Mouse (Mus musculus): ENCODE data around the gene Pde1c. TPM values are rescaled to one million over a fixed set of nuclear protein-coding genes. Genes with fewer than 3 reads are reported as not detected.

Pde1c gene
- polyA plus RNA-seq, 1 experiment from 2014 or later = 6.2 TPM

- no peaks in the 10 kb centered on the region for H3K9me3 ChIP-seq (ENCODE audit: control insufficient read depth, low read length)
- no peak overlapping the region for H3K4me3 ChIP-seq (ENCODE audit: low read depth, low read length)
- no peak overlapping the region for H3K9ac ChIP-seq (ENCODE audit: low read length)
- no peaks in the 10 kb centered on the region for H3K4me1 ChIP-seq (replicated peaks; ENCODE audit: control insufficient read depth, insufficient read depth, low read length)
- DNase-seq (ENCODE audit: low spot score) (peak; percentile 55), ATAC-seq (replicated peaks; ENCODE audit: low FRiP score) (peak; percentile 74)
- no peak overlapping the region for H3K27ac ChIP-seq (ENCODE audit: low read depth, low read length)
- no peak overlapping the region for H3K4me2 ChIP-seq (ENCODE audit: low read depth, low read length, severe bottlenecking)
- 48% methylated on average over 5 of the region's 5 CpGs for WGBS
- H3K27me3 ChIP-seq (ENCODE audit: control insufficient read depth, insufficient read depth, low read length) = no peaks in the 10 kb centered on the region
- H3K36me3 ChIP-seq (ENCODE audit: control insufficient read depth, insufficient read depth, low read length) = no peaks in the 10 kb centered on the region
Observed at GRCm38 (mm10) chr6:56066632-56067282, 502.1 kb downstream of the Pde1c start.

DNA sequence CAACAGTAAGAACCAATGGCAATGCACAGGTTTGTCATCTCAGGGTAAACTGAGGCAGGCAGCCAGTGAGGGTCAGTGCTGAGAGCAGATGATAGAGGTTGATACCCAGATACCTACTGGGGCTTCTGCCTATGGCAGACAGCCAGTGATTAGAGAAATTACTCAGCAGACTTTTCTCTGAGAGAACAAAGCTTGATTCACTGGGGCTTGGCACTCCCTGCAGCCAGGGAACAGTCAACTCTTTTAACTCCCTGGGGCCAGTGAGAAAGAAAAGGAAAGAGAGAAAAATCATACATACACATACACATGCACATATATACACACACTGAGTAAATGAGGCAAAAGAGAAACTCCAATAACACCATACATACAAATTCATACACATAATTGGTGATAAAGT is 505.2 kb downstream of the Pde1c start:
- H3K4me2 ChIP-seq (ENCODE audit: low read depth, low read length, severe bottlenecking) = no peak overlapping the region
- no peaks in the 10 kb centered on the region for H3K36me3 ChIP-seq (ENCODE audit: control insufficient read depth, insufficient read depth, low read length)
- no peak overlapping the region for H3K27ac ChIP-seq (ENCODE audit: low read depth, low read length)
- ATAC-seq (replicated peaks; ENCODE audit: low FRiP score) = no peak
- no peaks in the 10 kb centered on the region for H3K27me3 ChIP-seq (ENCODE audit: control insufficient read depth, insufficient read depth, low read length)
- no peak overlapping the region for H3K9ac ChIP-seq (ENCODE audit: low read length)
- no peaks in the 10 kb centered on the region; the same call in 1 of the 2 replicates for H3K9me3 ChIP-seq (ENCODE audit: control insufficient read depth, low read length)
- no peak overlapping the region for H3K4me3 ChIP-seq (ENCODE audit: low read depth, low read length)
- DNase-seq (ENCODE audit: low spot score) = no peak
- no peaks in the 10 kb centered on the region for H3K4me1 ChIP-seq (replicated peaks; ENCODE audit: control insufficient read depth, insufficient read depth, low read length)

GRCm38 (mm10) chr6:56049104-56049503 is 519.8 kb downstream of the Pde1c start:
- no peaks in the 10 kb centered on the region for H3K27me3 ChIP-seq (ENCODE audit: control insufficient read depth, insufficient read depth, low read length)

DNA sequence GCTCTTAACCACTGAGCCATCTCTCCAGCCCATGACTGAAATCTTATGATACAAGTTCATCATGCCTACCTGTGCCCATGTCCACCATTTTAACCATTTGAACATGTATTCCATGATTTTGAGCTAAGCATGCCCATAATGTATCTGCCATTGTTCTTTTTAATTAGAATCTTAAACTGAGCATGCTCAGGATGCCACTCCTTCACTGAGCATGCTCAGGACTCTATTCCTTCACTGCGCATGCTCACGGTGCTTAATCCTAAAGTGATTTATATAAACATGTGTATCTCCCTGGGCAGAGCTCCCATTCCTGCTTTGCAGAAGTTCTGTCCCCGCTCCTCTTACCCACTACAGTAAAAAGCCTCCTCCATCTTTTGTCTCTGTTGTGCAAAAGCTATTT is 520.3 kb downstream of the Pde1c start:
- Histone ChIP-seq H3K9ac (ENCODE audit: low read length) (no peak overlapping the region), H3K27me3 (ENCODE audit: control insufficient read depth, insufficient read depth, low read length) (no peaks in the 10 kb centered on the region), H3K9me3 (ENCODE audit: control insufficient read depth, low read length) (no peaks in the 10 kb centered on the region), H3K36me3 (ENCODE audit: control insufficient read depth, insufficient read depth, low read length) (no peaks in the 10 kb centered on the region), H3K4me2 (ENCODE audit: low read depth, low read length, severe bottlenecking) (no peak overlapping the region), H3K4me3 (ENCODE audit: low read depth, low read length) (no peak overlapping the region), H3K4me1 (replicated peaks; ENCODE audit: control insufficient read depth, insufficient read depth, low read length) (no peaks in the 10 kb centered on the region), H3K27ac (ENCODE audit: low read depth, low read length) (no peak overlapping the region)
- 88% methylated on average over 3 of the region's 3 CpGs for WGBS
- DNase-seq (ENCODE audit: low spot score) = no peak
- no peak for ATAC-seq (replicated peaks; ENCODE audit: low FRiP score)

More at GRCm38 (mm10) chr6:56049104-56049503, 519.8 kb downstream of the Pde1c start:
- no peaks in the 10 kb centered on the region for H3K9me3 ChIP-seq (ENCODE audit: control insufficient read depth, low read length)
- H3K9ac ChIP-seq (ENCODE audit: low read length) = no peak overlapping the region
- no peak overlapping the region for H3K4me2 ChIP-seq (ENCODE audit: low read depth, low read length, severe bottlenecking)
- ATAC-seq (replicated peaks; ENCODE audit: low FRiP score) (peak; percentile 55; the same call in 1 of the 2 replicates), DNase-seq (ENCODE audit: low spot score) (no peak)
- no peaks in the 10 kb centered on the region for H3K36me3 ChIP-seq (ENCODE audit: control insufficient read depth, insufficient read depth, low read length)
- H3K4me1 ChIP-seq (replicated peaks; ENCODE audit: control insufficient read depth, insufficient read depth, low read length) = no peaks in the 10 kb centered on the region
- H3K27ac ChIP-seq (ENCODE audit: low read depth, low read length) = no peak overlapping the region
- 33% methylated on average over 4 of the region's 4 CpGs for WGBS
- H3K4me3 ChIP-seq (ENCODE audit: low read depth, low read length) = no peak overlapping the region

- 75% methylated on average over 1 of the region's 1 CpGs for WGBS
Observed at GRCm38 (mm10) chr6:56044716-56045115, 524.2 kb downstream of the Pde1c start.

GRCm38 (mm10) chr6:56044270-56044669 is 524.6 kb downstream of the Pde1c start:
- DNase-seq (ENCODE audit: low spot score) = no peak
- H3K27me3 ChIP-seq (ENCODE audit: control insufficient read depth, insufficient read depth, low read length) = no peaks in the 10 kb centered on the region

More at GRCm38 (mm10) chr6:56044716-56045115, 524.2 kb downstream of the Pde1c start:
- no peak for ATAC-seq (replicated peaks; ENCODE audit: low FRiP score)
- DNase-seq (ENCODE audit: low spot score) = no peak
- no peaks in the 10 kb centered on the region for H3K27me3 ChIP-seq (ENCODE audit: control insufficient read depth, insufficient read depth, low read length)
- no peaks in the 10 kb centered on the region for H3K36me3 ChIP-seq (ENCODE audit: control insufficient read depth, insufficient read depth, low read length)
- H3K4me2 ChIP-seq (ENCODE audit: low read depth, low read length, severe bottlenecking) = no peak overlapping the region
- H3K4me3 ChIP-seq (ENCODE audit: low read depth, low read length) = no peak overlapping the region
- H3K4me1 ChIP-seq (replicated peaks; ENCODE audit: control insufficient read depth, insufficient read depth, low read length) = no peaks in the 10 kb centered on the region
- H3K27ac ChIP-seq (ENCODE audit: low read depth, low read length) = no peak overlapping the region
- no peaks in the 10 kb centered on the region for H3K9me3 ChIP-seq (ENCODE audit: control insufficient read depth, low read length)
- H3K9ac ChIP-seq (ENCODE audit: low read length) = no peak overlapping the region

GRCm38 (mm10) chr6:56039476-56040055 is 529.3 kb downstream of the Pde1c start:
- no peak for DNase-seq (ENCODE audit: low spot score)
- H3K4me2 ChIP-seq (ENCODE audit: low read depth, low read length, severe bottlenecking) = no peak overlapping the region
- 75% methylated on average over 4 of the region's 4 CpGs for WGBS
- no peaks in the 10 kb centered on the region for H3K27me3 ChIP-seq (ENCODE audit: control insufficient read depth, insufficient read depth, low read length)
- H3K36me3 ChIP-seq (ENCODE audit: control insufficient read depth, insufficient read depth, low read length) = no peaks in the 10 kb centered on the region
- no peaks in the 10 kb centered on the region for H3K4me1 ChIP-seq (replicated peaks; ENCODE audit: control insufficient read depth, insufficient read depth, low read length)
- H3K9ac ChIP-seq (ENCODE audit: low read length) = no peak overlapping the region
- H3K4me3 ChIP-seq (ENCODE audit: low read depth, low read length) = no peak overlapping the region
- ATAC-seq (replicated peaks; ENCODE audit: low FRiP score) = no peak
- H3K27ac ChIP-seq (ENCODE audit: low read depth, low read length) = no peak overlapping the region
- no peaks in the 10 kb centered on the region for H3K9me3 ChIP-seq (ENCODE audit: control insufficient read depth, low read length)

More at GRCm38 (mm10) chr6:56044270-56044669, 524.6 kb downstream of the Pde1c start:
- Histone ChIP-seq H3K9ac (ENCODE audit: low read length) (no peak overlapping the region), H3K4me2 (ENCODE audit: low read depth, low read length, severe bottlenecking) (no peak overlapping the region), H3K9me3 (ENCODE audit: control insufficient read depth, low read length) (no peaks in the 10 kb centered on the region), H3K27ac (ENCODE audit: low read depth, low read length) (no peak overlapping the region), H3K36me3 (ENCODE audit: control insufficient read depth, insufficient read depth, low read length) (no peaks in the 10 kb centered on the region), H3K4me3 (ENCODE audit: low read depth, low read length) (no peak overlapping the region), H3K4me1 (replicated peaks; ENCODE audit: control insufficient read depth, insufficient read depth, low read length) (no peaks in the 10 kb centered on the region)
- 80% methylated on average over 5 of the region's 5 CpGs for WGBS
- ATAC-seq (replicated peaks; ENCODE audit: low FRiP score) = no peak

DNA sequence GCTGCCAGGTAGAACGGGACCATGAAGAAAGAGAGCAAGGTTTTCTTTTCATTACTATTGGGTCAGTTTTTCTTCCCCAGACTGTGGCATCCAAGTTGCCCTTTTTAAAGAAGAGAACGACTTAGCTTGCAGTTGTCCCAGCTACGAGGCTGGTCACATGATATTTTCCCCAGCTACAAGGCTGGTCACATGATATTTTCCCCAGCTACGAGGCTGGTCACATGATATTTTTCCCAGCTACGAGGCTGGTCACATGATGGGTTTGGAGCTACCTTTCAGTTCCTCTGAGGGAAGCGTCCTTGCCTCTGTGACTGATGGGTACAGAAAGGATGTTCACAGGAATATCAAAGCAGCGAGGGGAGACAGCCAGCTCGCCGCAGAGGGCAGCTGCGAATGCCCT is 533.8 kb downstream of the Pde1c start:
- DNase-seq (ENCODE audit: low spot score) (no peak), ATAC-seq (replicated peaks; ENCODE audit: low FRiP score) (no peak)
- no peak overlapping the region for H3K4me3 ChIP-seq (ENCODE audit: low read depth, low read length)
- H3K4me2 ChIP-seq (ENCODE audit: low read depth, low read length, severe bottlenecking) = no peak overlapping the region
- no peaks in the 10 kb centered on the region for H3K9me3 ChIP-seq (ENCODE audit: control insufficient read depth, low read length)
- H3K9ac ChIP-seq (ENCODE audit: low read length) = no peak overlapping the region
- H3K4me1 ChIP-seq (replicated peaks; ENCODE audit: control insufficient read depth, insufficient read depth, low read length) = peaks cover under 1% of the 10 kb centered on the region; the same call in 1 of the 2 replicates
- no peaks in the 10 kb centered on the region for H3K27me3 ChIP-seq (ENCODE audit: control insufficient read depth, insufficient read depth, low read length)
- H3K36me3 ChIP-seq (ENCODE audit: control insufficient read depth, insufficient read depth, low read length) = no peaks in the 10 kb centered on the region
- WGBS = 81% methylated on average over 10 of the region's 10 CpGs
- H3K27ac ChIP-seq (ENCODE audit: low read depth, low read length) = no peak overlapping the region

- Histone ChIP-seq H3K36me3 (ENCODE audit: control insufficient read depth, insufficient read depth, low read length) (no peaks in the 10 kb centered on the region), H3K27me3 (ENCODE audit: control insufficient read depth, insufficient read depth, low read length) (no peaks in the 10 kb centered on the region), H3K9me3 (ENCODE audit: control insufficient read depth, low read length) (no peaks in the 10 kb centered on the region), H3K4me1 (replicated peaks; ENCODE audit: control insufficient read depth, insufficient read depth, low read length) (peaks cover 4% of the 10 kb centered on the region; the same call in 1 of the 2 replicates), H3K9ac (ENCODE audit: low read length) (no peak overlapping the region), H3K27ac (ENCODE audit: low read depth, low read length) (no peak overlapping the region), H3K4me2 (ENCODE audit: low read depth, low read length, severe bottlenecking) (no peak overlapping the region), H3K4me3 (ENCODE audit: low read depth, low read length) (no peak overlapping the region)
- 81% methylated on average over 2 of the region's 2 CpGs for WGBS
- no peak for DNase-seq (ENCODE audit: low spot score)
- ATAC-seq (replicated peaks; ENCODE audit: low FRiP score) = no peak
Observed at GRCm38 (mm10) chr6:56032231-56032630, 536.7 kb downstream of the Pde1c start.
